In genomic region chr14:121426743-121427142, GRCm38 (mm10) we compare ENCODE assay signal across 9 mouse cellular contexts. TPM values are rescaled to one million over a fixed set of nuclear protein-coding genes. Genes with fewer than 3 reads are reported as not detected.
DNase-seq lines count a peak whose midpoint lies in the region; ATAC-seq and TF ChIP-seq lines count a peak whose summit lies in the region.
"Had no signal": no experiment of that assay in that cellular context is flagged by ENCODE, and none has a peak within 500 bp of the region (broad histone marks: within the 10 kb centered on the region; RNA-seq: fewer than 3 reads in every experiment).

No protein-coding gene starts in this region.

- H3K27ac ChIP-seq in liver, embryonic 12.5 days, result no peak overlapping the region
- no peak overlapping the region for H3K27ac ChIP-seq in liver, embryonic 14.5 days
- H3K27ac ChIP-seq in hindbrain, embryonic 10.5 days, result no peak overlapping the region
- H3K27ac ChIP-seq: embryonic facial prominence, embryonic 13.5 days; midbrain, embryonic 15.5 days had no signal

- no peak for ATAC-seq in liver, embryonic 12.5 days
- ATAC-seq in Patski, result no peak
- no peak for ATAC-seq in liver, embryonic 14.5 days (ENCODE audit: insufficient read depth)
- ATAC-seq: midbrain, embryonic 15.5 days had no signal

- DNase-seq in liver (peak; percentile 40), Patski (ENCODE audit: low read depth, low spot score) (no peak)
- DNase-seq in liver, embryonic 14.5 days (ENCODE audit: low read depth in 3 of 3, low spot score in 3 of 3), result no peak
- DNase-seq in thymus, postnatal 14 days, result peak; percentile 63
- DNase-seq in layer of hippocampus, postnatal 14 days (ENCODE audit: low spot score in 2 of 2), result no peak
- no peak for DNase-seq in hindbrain, embryonic 10.5 days (ENCODE audit: low spot score)

- H3K4me3 ChIP-seq in liver, embryonic 12.5 days, result no peak overlapping the region
- H3K4me3 ChIP-seq in liver, embryonic 14.5 days (ENCODE audit: insufficient read depth in 1 of 2, low read depth in 2 of 2, low read length in 2 of 2), result no peak overlapping the region
- H3K4me3 ChIP-seq in hindbrain, embryonic 10.5 days, result no peak overlapping the region
- H3K4me3 ChIP-seq: embryonic facial prominence, embryonic 13.5 days; midbrain, embryonic 15.5 days had no signal

- H3K36me3 ChIP-seq in liver, embryonic 12.5 days, result no peaks in the 10 kb centered on the region
- H3K36me3 ChIP-seq in liver, embryonic 14.5 days (replicated peaks; ENCODE audit: control insufficient read depth, insufficient read depth, low read depth), result no peaks in the 10 kb centered on the region
- no peaks in the 10 kb centered on the region for H3K36me3 ChIP-seq in hindbrain, embryonic 10.5 days
- H3K36me3 ChIP-seq: embryonic facial prominence, embryonic 13.5 days; midbrain, embryonic 15.5 days had no signal

- H3K9ac ChIP-seq in liver, embryonic 12.5 days, result no peak overlapping the region
- H3K9ac ChIP-seq in liver, embryonic 14.5 days (replicated peaks), result no peak overlapping the region
- H3K9ac ChIP-seq: embryonic facial prominence, embryonic 13.5 days; midbrain, embryonic 15.5 days had no signal

- no peaks in the 10 kb centered on the region for H3K27me3 ChIP-seq in liver, embryonic 12.5 days (replicated peaks)
- H3K27me3 ChIP-seq in Patski, result no peaks in the 10 kb centered on the region
- no peaks in the 10 kb centered on the region for H3K27me3 ChIP-seq in liver, embryonic 14.5 days (ENCODE audit: control insufficient read depth, insufficient read depth, low read length)
- no peaks in the 10 kb centered on the region for H3K27me3 ChIP-seq in hindbrain, embryonic 10.5 days (ENCODE audit: insufficient read depth, poor library complexity, severe bottlenecking)
- H3K27me3 ChIP-seq: embryonic facial prominence, embryonic 13.5 days; midbrain, embryonic 15.5 days had no signal

- no peak overlapping the region for H3K4me2 ChIP-seq in liver, embryonic 12.5 days
- H3K4me2 ChIP-seq in liver, embryonic 14.5 days (ENCODE audit: low read depth), result no peak overlapping the region
- H3K4me2 ChIP-seq: embryonic facial prominence, embryonic 13.5 days; midbrain, embryonic 15.5 days had no signal

- in situ Hi-C loops in Patski (cut with MboI; ENCODE audit: low pct_unique_long_range_greater_than_20kb), result no loop called here

- CTCF ChIA-PET in Patski (lab: Charles Lee), result no interaction called here

- H3K9me3 ChIP-seq in liver, embryonic 12.5 days (replicated peaks), result peaks cover 7% of the 10 kb centered on the region
- H3K9me3 ChIP-seq in liver, embryonic 14.5 days (ENCODE audit: control insufficient read depth, low read length), result peaks cover 3% of the 10 kb centered on the region; the same call in 1 of the 2 replicates
- H3K9me3 ChIP-seq in hindbrain, embryonic 10.5 days, result peaks cover 8% of the 10 kb centered on the region
- H3K9me3 ChIP-seq: midbrain, embryonic 15.5 days had no signal

- peaks cover 30% of the 10 kb centered on the region for H3K4me1 ChIP-seq in liver, embryonic 12.5 days
- peaks cover 20 to 22% of the 10 kb centered on the region in 2 experiments for H3K4me1 ChIP-seq in liver, embryonic 14.5 days (replicated peaks; ENCODE audit: control insufficient read depth in 2 of 2, insufficient read depth in 2 of 2, low read length in 1 of 2)
- no peaks in the 10 kb centered on the region for H3K4me1 ChIP-seq in hindbrain, embryonic 10.5 days (replicated peaks)
- H3K4me1 ChIP-seq: embryonic facial prominence, embryonic 13.5 days; midbrain, embryonic 15.5 days had no signal

- TF ChIP-seq CTCF in Patski (IDR thresholded peaks at IDR 0.05), result peak; percentile 60
- TF ChIP-seq CTCF in liver, embryonic 14.5 days (IDR thresholded peaks at IDR 0.05; ENCODE audit: low read depth), result peak; percentile 75

- TF ChIP-seq EP300 in liver, embryonic 14.5 days (IDR thresholded peaks at IDR 0.05; ENCODE audit: low read depth), result no peak

- POLR2A ChIA-PET in Patski (lab: Charles Lee), result no interaction called here

RNA-seq across cellular contexts. Expression of gene Stk24, which starts 46.9 kb away (rescaled TPM):
- polyA plus RNA-seq in liver, embryonic 12.5 days (2016; fragmentation: Nextera tagmentation; extraction: Ambion mirVana), result 56.8 and 62.0 TPM in 2 replicates
- 94.0 TPM for polyA plus RNA-seq in Patski (2021)
- polyA plus RNA-seq in liver, embryonic 14.5 days (2012; rRNA removed), result 16.2 and 22.5 TPM in 2 replicates
- 31.0 and 36.7 TPM in 2 replicates for polyA plus RNA-seq in liver, embryonic 14.5 days (2014; fragmentation: Nextera tagmentation; extraction: Ambion mirVana)
- total RNA-seq in layer of hippocampus, postnatal 14 days (2021), result 10 to 100 TPM; 49.9 to 51.0 TPM
- polyA plus RNA-seq in hindbrain, embryonic 10.5 days (2016; fragmentation: Nextera tagmentation; extraction: Ambion mirVana), result 32.8 and 36.2 TPM in 2 replicates

Comparison
In these comparisons a context has a peak if more than half of its experiments do, and no peak if none do; other contexts are left out.
1. DNase-seq: peak in liver (single experiment) and thymus, postnatal 14 days (single experiment); none in Patski (single experiment), liver, embryonic 14.5 days (0 of 3), layer of hippocampus, postnatal 14 days (0 of 2) and hindbrain, embryonic 10.5 days (single experiment).